Mouse (Mus musculus) midbrain, embryonic 13.5 days (tissue): ENCODE measurements at regions not wholly inside any gene's neighbourhood (a gene's known extent, or its start where the extent isn't known, plus 50 kb on each side); places are given as distances from the start of the nearest gene placed in this dataset.

Experiments
- ATAC-seq: fragments of 200-750 bp; cut with Nextera tagmentation; 2 replicates; pipeline ENCODE4 v1.8.0; 2017; ENCODE audit warnings: mild to moderate bottlenecking, moderate TSS enrichment, moderate library complexity
- H3K27ac ChIP-seq: fragments of 300-500 bp; sonication (generic); 2 replicates; pipeline ENCODE4 v1.5.1; 2015; ENCODE audit warnings: inconsistent platforms, mild to moderate bottlenecking, moderate library complexity
- H3K27me3 ChIP-seq: fragments of 300-500 bp; sonication (generic); 2 replicates; pipeline ENCODE4 v1.6.1; 2015; ENCODE audit warnings: mild to moderate bottlenecking, inconsistent platforms
- H3K36me3 ChIP-seq: fragments of 300-500 bp; sonication (generic); 2 replicates; pipeline ENCODE4 v1.6.1; 2015; ENCODE audit warnings: mild to moderate bottlenecking, inconsistent platforms
- H3K4me1 ChIP-seq: fragments of 300-500 bp; sonication (generic); replicated peaks from 2 replicates; pipeline ENCODE4 v1.6.1; 2015; ENCODE audit warnings: inconsistent platforms
- H3K4me2 ChIP-seq: fragments of 300-500 bp; sonication (generic); replicated peaks from 2 replicates; pipeline ENCODE4 v1.6.1; 2015; ENCODE audit warnings: moderate library complexity, mild to moderate bottlenecking, inconsistent platforms
- H3K4me3 ChIP-seq: fragments of 300-500 bp; sonication (generic); replicated peaks from 2 replicates; pipeline ENCODE4 v1.5.1; 2015; ENCODE audit warnings: mild to moderate bottlenecking, inconsistent platforms
- H3K9ac ChIP-seq: fragments of 300-500 bp; sonication (generic); replicated peaks from 2 replicates; pipeline ENCODE4 v1.6.1; 2015; ENCODE audit warnings: mild to moderate bottlenecking, inconsistent platforms
- H3K9me3 ChIP-seq: fragments of 300-500 bp; sonication (generic); 2 replicates; pipeline ENCODE4 v1.6.1; 2016; ENCODE audit warnings: mild to moderate bottlenecking, inconsistent platforms
- WGBS: fragments of 180-500 bp; shearing (Covaris S2); methylation state at CpG from one replicate; pipeline ENCODE4 v1.1.7; 2015; 5-methylcytosine and 5-hydroxymethylcytosine counted together

DNA sequence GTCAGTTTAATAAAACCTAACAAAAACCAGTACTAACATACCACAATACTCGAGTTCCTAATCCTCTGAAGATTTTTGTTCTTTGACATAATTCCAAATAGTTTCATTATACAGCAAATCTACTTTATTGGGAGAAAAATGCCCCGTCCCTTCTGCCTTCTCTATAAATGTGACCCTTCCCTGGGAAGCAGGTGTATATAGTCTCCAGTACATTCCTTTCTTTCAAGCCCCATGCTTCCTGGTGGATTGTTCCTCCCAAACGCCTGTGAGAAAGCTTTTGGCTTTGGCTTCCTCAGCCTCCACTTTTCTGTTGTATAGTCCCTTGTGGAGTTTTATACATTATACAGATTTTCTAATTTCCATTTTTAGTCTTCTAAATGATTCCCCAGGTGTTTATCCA is 1001.8 kb upstream of the Tenm3 start:
- Histone ChIP-seq H3K9ac (no peak overlapping the region), H3K27me3 (no peaks in the 10 kb centered on the region), H3K4me1 (no peaks in the 10 kb centered on the region), H3K4me3 (no peak overlapping the region), H3K4me2 (no peak overlapping the region), H3K27ac (no peak overlapping the region), H3K9me3 (no peaks in the 10 kb centered on the region), H3K36me3 (no peaks in the 10 kb centered on the region)
- no peak for ATAC-seq
- WGBS, result 83% methylated on average over 3 of the region's 3 CpGs

DNA sequence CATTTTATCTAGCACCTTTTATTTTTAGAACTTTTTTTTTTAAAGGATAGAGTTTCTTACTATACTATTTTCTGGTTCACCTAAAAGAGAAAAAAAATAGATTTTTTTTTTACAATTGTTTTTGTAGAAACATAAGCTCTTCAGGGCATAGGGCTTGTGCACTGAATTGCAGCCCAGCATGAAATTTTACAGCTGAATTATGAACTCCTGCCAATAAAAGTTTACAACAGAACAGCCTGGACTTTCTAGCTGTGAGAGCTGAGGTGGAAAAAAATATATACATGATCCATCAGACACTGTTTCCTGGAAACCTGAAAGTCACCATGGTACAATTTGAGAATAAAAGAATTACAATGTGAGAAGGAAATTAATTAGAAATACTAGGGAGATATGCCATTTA is 988.2 kb upstream of the Tenm3 start:
- Histone ChIP-seq H3K4me1 (peaks cover 6% of the 10 kb centered on the region; the same call in 1 of the 2 replicates), H3K36me3 (no peaks in the 10 kb centered on the region), H3K4me3 (no peak overlapping the region), H3K9me3 (no peaks in the 10 kb centered on the region), H3K27me3 (no peaks in the 10 kb centered on the region), H3K27ac (no peak overlapping the region), H3K9ac (no peak overlapping the region), H3K4me2 (no peak overlapping the region)
- no peak for ATAC-seq

DNA sequence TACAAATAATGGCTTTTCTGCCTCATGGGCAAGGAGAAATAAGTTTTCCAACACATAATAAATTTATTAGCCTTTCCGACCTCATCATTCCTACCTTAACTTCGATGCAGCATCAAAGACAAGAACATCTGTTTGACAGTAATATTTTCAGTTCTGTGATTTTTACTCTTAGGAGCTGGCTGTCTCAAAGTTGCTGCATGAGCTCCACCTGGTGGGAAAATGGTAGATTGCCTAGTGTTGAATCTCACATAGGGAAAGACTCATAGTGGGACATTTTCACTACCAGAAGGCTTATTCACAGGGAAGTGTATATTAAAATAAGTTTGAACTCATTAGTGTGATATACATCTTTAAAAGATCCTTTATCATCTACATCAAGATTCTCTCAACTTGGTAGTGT is 985.6 kb upstream of the Tenm3 start:
- Histone ChIP-seq H3K4me1 (peaks cover 6% of the 10 kb centered on the region; the same call in 1 of the 2 replicates), H3K4me3 (no peak overlapping the region), H3K27ac (no peak overlapping the region), H3K9me3 (no peaks in the 10 kb centered on the region), H3K4me2 (no peak overlapping the region), H3K36me3 (no peaks in the 10 kb centered on the region), H3K27me3 (no peaks in the 10 kb centered on the region), H3K9ac (no peak overlapping the region)
- no peak for ATAC-seq
- 27% methylated on average over 2 of the region's 2 CpGs for WGBS

GRCm38 (mm10) chr8:49826231-49826630 is 982.5 kb upstream of the Tenm3 start:
- Histone ChIP-seq H3K4me2 (no peak overlapping the region), H3K9ac (no peak overlapping the region), H3K36me3 (no peaks in the 10 kb centered on the region), H3K4me1 (peaks cover 6% of the 10 kb centered on the region; the same call in 1 of the 2 replicates), H3K9me3 (no peaks in the 10 kb centered on the region), H3K27me3 (no peaks in the 10 kb centered on the region), H3K4me3 (no peak overlapping the region), H3K27ac (no peak overlapping the region)
- no peak for ATAC-seq

GRCm38 (mm10) chr8:49825000-49825399 is 981.2 kb upstream of the Tenm3 start:
- no peak overlapping the region for H3K4me2 ChIP-seq

DNA sequence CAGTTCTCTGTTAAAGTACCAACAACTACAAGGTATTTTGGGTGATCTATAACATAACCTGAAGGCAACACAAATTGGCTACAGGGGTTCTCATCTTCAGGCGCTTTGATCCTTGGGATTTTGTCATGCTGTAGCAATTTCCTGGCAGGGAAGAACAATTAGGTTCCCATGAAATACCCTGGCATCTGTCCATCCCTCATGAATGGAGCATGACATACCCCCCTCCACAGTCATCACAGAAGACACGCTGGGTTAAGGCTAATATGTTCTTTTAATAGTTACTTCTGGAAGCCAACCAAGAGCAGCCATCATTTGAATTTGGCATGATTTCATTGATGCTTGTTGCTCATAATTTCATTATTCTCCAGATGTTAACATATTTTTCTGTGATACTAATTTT is 979.0 kb upstream of the Tenm3 start:
- Histone ChIP-seq H3K4me1 (no peaks in the 10 kb centered on the region; the same call in 1 of the 2 replicates), H3K4me2 (no peak overlapping the region), H3K36me3 (no peaks in the 10 kb centered on the region), H3K9me3 (no peaks in the 10 kb centered on the region), H3K27ac (no peak overlapping the region), H3K4me3 (no peak overlapping the region), H3K9ac (no peak overlapping the region), H3K27me3 (no peaks in the 10 kb centered on the region)
- 62% methylated on average over 2 of the region's 2 CpGs for WGBS
- no peak for ATAC-seq

More at GRCm38 (mm10) chr8:49825000-49825399, 981.2 kb upstream of the Tenm3 start:
- ATAC-seq, result no peak
- Histone ChIP-seq H3K9me3 (no peaks in the 10 kb centered on the region), H3K27ac (no peak overlapping the region), H3K4me3 (no peak overlapping the region), H3K27me3 (no peaks in the 10 kb centered on the region), H3K36me3 (no peaks in the 10 kb centered on the region), H3K9ac (no peak overlapping the region), H3K4me1 (peaks cover 6% of the 10 kb centered on the region; the same call in 1 of the 2 replicates)
- 92% methylated on average over 5 of the region's 5 CpGs for WGBS

- H3K9me3 ChIP-seq, result no peaks in the 10 kb centered on the region
- H3K27me3 ChIP-seq, result no peaks in the 10 kb centered on the region
- no peak overlapping the region for H3K4me2 ChIP-seq
- no peak for ATAC-seq
- H3K36me3 ChIP-seq, result no peaks in the 10 kb centered on the region
- no peak overlapping the region for H3K4me3 ChIP-seq
- H3K9ac ChIP-seq, result no peak overlapping the region
- no peak overlapping the region for H3K27ac ChIP-seq
- peaks cover 10% of the 10 kb centered on the region for H3K4me1 ChIP-seq
- 78% methylated on average over 2 of the region's 2 CpGs for WGBS
These were observed 955.5 kb upstream of the Tenm3 start for GRCm38 (mm10) chr8:49799236-49799635.

GRCm38 (mm10) chr8:49796741-49797140 is 953.0 kb upstream of the Tenm3 start:
- H3K4me3 ChIP-seq, result no peak overlapping the region
- 22% methylated on average over 3 of the region's 3 CpGs for WGBS
- H3K27me3 ChIP-seq, result no peaks in the 10 kb centered on the region
- no peaks in the 10 kb centered on the region for H3K9me3 ChIP-seq
- ATAC-seq, result 0 out of 2 replicates have a peak, but pooled peaks have one; percentile 34
- H3K4me1 ChIP-seq, result peaks cover 15% of the 10 kb centered on the region
- H3K4me2 ChIP-seq, result no peak overlapping the region
- H3K9ac ChIP-seq, result no peak overlapping the region
- no peak overlapping the region for H3K27ac ChIP-seq
- H3K36me3 ChIP-seq, result no peaks in the 10 kb centered on the region

GRCm38 (mm10) chr8:49794491-49794890 is 950.7 kb upstream of the Tenm3 start:
- Histone ChIP-seq H3K4me1 (peaks cover 15% of the 10 kb centered on the region), H3K4me3 (no peak overlapping the region), H3K9me3 (no peaks in the 10 kb centered on the region), H3K27me3 (no peaks in the 10 kb centered on the region), H3K27ac (no peak overlapping the region), H3K9ac (no peak overlapping the region), H3K4me2 (no peak overlapping the region), H3K36me3 (no peaks in the 10 kb centered on the region)
- no peak for ATAC-seq
- 79% methylated on average over 1 of the region's 1 CpGs for WGBS

DNA sequence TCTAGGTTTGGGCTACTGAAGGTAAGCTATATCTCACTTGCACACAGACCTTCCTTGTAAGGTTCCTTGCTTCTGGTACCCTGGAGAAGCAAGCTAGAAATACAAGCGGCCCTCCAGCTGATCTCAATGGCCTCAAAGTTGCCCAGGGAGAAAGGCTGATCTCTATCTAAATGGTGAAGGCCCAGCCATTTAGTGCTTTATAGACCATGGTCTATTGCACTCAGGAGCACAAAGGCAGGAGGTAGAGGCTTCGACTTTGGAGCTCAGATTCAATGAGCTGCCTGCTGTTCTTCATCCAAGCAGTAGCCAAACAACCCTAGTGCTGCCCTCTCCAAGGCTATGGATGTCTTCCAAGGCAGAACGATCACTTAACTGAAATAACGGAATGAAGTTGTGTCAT is 926.1 kb upstream of the Tenm3 start:
- no peak overlapping the region for H3K4me3 ChIP-seq
- H3K36me3 ChIP-seq, result no peaks in the 10 kb centered on the region
- H3K9ac ChIP-seq, result no peak overlapping the region
- no peaks in the 10 kb centered on the region for H3K27me3 ChIP-seq
- no peaks in the 10 kb centered on the region for H3K9me3 ChIP-seq
- 42% methylated on average over 4 of the region's 4 CpGs for WGBS
- ATAC-seq, result no peak
- H3K4me1 ChIP-seq, result no peaks in the 10 kb centered on the region
- no peak overlapping the region for H3K4me2 ChIP-seq
- H3K27ac ChIP-seq, result no peak overlapping the region

- Histone ChIP-seq H3K9ac (no peak overlapping the region), H3K4me3 (no peak overlapping the region), H3K9me3 (no peaks in the 10 kb centered on the region), H3K27me3 (no peaks in the 10 kb centered on the region), H3K4me2 (no peak overlapping the region), H3K27ac (no peak overlapping the region), H3K4me1 (no peaks in the 10 kb centered on the region), H3K36me3 (no peaks in the 10 kb centered on the region)
- WGBS, result 71% methylated on average over 6 of the region's 6 CpGs
- ATAC-seq, result no peak
These were observed 894.3 kb upstream of the Tenm3 start for GRCm38 (mm10) chr8:49738043-49738442.

DNA sequence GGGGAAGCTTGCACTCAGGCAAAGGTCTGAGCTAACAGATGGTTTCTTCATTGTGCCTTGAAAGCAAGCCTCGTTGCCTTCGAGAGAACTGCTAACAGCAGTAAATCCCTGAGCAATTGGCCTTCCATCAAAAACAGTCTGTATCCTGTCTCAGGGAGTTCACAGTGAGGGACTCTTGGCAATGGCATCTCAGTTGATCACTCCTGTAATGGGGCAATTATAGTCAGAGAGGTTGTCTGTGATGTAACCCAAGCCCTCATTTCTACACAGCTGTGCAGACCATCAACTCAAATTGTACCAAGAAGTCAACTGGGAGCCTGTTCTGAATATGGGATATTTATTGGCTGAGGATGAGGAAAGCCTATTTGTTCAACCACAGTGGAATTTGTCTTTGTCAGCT is 885.4 kb upstream of the Tenm3 start:
- no peak overlapping the region for H3K4me2 ChIP-seq
- no peaks in the 10 kb centered on the region for H3K27me3 ChIP-seq
- H3K9me3 ChIP-seq, result no peaks in the 10 kb centered on the region
- H3K9ac ChIP-seq, result no peak overlapping the region
- H3K4me1 ChIP-seq, result no peaks in the 10 kb centered on the region
- no peak for ATAC-seq
- no peak overlapping the region for H3K4me3 ChIP-seq
- no peak overlapping the region for H3K27ac ChIP-seq
- 63% methylated on average over 2 of the region's 2 CpGs for WGBS
- no peaks in the 10 kb centered on the region for H3K36me3 ChIP-seq

GRCm38 (mm10) chr8:49712371-49712770 is 868.6 kb upstream of the Tenm3 start:
- H3K4me2 ChIP-seq, result no peak overlapping the region
- H3K4me1 ChIP-seq, result no peaks in the 10 kb centered on the region
- no peaks in the 10 kb centered on the region for H3K27me3 ChIP-seq
- H3K36me3 ChIP-seq, result no peaks in the 10 kb centered on the region
- no peak overlapping the region for H3K27ac ChIP-seq
- ATAC-seq, result no peak
- WGBS, result 83% methylated on average over 2 of the region's 2 CpGs
- no peak overlapping the region for H3K9ac ChIP-seq
- no peaks in the 10 kb centered on the region for H3K9me3 ChIP-seq
- no peak overlapping the region for H3K4me3 ChIP-seq
